Mouse (Mus musculus): ENCODE results near the gene Draxin.

DNA sequence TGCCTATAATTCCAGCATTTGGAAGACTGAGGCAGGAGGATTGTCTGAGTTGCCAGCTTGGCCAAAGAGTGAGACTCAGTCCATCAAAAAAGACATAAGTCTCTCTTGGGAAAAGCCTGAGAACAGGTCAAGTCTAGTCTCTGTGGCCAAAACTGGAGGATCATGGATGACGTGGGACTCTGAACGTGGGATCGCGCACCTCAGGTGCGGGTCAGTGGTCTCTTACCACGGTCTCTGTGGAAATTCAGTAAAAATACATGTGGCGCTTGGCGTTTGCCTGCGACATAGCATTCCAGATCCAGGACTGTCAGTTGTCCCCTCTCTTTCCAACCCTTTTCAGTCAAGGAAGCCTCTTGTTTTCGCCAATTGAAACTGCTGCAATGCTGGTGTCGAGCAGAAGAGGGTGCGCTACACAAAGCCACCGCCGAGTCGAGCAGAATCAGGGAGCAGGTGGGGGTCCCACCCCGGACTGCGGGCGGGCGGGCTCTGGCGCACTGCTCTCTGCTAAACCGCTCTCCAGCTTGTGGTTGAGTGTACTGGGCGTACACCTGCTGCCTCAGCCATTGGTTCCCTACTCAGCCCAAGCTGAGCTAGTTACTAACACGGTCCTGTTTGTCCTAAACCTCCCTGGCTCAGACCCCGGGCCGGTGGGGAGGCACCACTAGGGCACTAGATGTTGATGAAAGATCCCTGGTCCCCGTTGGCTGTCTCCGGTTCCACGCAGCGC lies 28.5 kb downstream of the Draxin start:
- TF ChIP-seq CTCF (IDR thresholded peaks at IDR 0.05; ENCODE audit: low read depth), result peak; percentile 67
- no peak for TF ChIP-seq EP300 (IDR thresholded peaks at IDR 0.05; ENCODE audit: low read depth)
